Mouse (Mus musculus) CD4-positive, CD25-positive, alpha-beta regulatory T cell, adult 4 months (primary cell): ENCODE results near the gene Slain2. TPM values are rescaled to one million over a fixed set of nuclear protein-coding genes. Genes with fewer than 3 reads are reported as not detected.
"Not testable (repeated sequence)": the region's sequence is repeated elsewhere in the genome, so short reads cannot be mapped to it uniquely, and the experiment has no call there.

Experiments
- ATAC-seq: one replicate; pipeline ENCODE4 v1.8.0; 2017
- polyA plus RNA-seq, 2 experiments: library from polyadenylated mRNA; unstranded; fragments of 100-300 nt; shearing (Covaris generic); gene quantifications; one replicate each; pipeline ENCODE4 v1.2.1; 2017

The Slain2 gene
- polyA plus RNA-seq, 2 experiments from 2014 or later = 9.8 to 10.8 TPM

DNA sequence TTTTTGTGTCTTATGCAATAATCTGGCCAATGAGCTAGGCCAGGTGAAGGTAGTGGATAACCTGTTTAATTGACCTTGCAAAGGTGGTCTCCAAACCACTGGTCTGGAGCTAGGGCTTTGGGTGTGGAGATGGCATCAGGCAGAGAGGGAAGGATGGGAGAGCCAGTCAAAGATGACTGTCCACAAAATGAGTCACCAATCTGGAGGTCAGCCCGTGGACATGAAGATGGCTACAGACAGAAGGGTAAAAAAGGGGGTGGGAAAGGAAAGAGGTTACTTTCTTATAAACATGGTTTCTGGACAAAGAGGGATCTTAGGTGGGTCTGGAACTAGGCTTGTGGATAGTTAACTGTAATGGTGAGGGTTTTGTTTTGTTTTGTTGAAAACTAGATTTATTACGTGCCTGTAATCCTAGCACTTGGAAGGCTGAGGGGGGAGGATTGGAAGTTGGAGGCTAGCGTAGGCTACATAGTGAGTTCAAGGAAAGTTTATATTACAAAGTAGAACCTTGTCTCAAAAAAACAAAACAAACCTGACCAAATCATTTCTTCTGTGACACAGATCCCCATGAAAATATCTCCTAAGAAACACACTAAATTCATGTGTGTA is 40.0 kb downstream of the Slain2 start:
- no peak for ATAC-seq

DNA sequence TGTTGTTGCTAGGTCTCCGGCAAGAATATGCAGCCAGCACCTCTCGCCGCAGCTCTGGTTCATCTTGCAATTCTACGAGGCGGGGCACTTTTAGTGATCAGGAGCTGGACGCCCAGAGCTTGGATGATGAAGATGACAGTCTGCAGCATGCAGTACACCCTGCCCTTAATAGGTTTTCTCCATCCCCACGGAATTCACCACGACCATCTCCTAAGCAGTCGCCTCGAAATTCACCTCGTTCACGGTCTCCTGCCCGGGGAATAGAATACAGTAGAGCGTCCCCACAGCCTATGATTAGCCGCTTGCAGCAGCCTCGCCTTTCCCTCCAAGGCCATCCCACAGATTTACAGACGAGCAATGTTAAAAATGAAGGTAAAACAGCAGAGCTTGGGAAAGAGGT is 43.2 kb downstream of the Slain2 start:
- no peak for ATAC-seq

DNA sequence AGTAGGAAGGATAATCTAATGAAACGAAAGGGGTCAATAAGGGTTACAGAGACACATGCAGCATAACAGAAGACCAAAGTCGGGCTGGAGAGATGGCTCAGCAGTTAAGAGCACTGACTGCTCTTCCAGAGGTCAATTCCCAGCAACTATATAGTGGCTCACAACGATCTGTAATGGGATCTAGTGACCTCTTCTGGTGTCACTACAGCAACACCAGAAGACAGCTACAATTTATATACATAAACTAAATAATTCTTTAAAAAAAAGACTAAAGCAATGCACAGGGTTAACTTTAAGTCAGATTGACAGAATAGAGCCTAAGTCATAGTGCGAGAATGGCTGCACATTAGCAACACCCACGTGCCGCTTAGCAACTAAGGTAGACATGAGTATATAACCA is 46.0 kb downstream of the Slain2 start:
- no peak for ATAC-seq

DNA sequence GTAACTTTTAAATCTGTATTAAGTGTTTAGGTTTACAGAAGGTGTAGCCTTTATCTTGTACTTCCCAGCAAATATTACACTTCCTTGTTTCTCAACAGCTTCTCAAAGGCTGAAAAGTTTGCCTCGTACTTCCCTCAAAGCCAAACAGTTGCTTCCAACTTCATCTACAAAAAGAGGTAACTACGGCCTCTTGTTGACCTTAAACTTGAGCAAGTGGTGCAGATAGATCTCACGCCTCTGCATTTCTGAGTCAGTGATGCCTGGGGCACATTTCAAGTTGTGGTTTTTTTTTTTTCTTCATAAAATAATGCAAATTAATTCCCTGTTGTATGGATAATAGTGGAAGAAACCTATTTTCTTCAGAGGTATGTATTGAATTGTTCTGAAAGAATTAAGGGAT is 51.6 kb downstream of the Slain2 start:
- no peak for ATAC-seq

DNA sequence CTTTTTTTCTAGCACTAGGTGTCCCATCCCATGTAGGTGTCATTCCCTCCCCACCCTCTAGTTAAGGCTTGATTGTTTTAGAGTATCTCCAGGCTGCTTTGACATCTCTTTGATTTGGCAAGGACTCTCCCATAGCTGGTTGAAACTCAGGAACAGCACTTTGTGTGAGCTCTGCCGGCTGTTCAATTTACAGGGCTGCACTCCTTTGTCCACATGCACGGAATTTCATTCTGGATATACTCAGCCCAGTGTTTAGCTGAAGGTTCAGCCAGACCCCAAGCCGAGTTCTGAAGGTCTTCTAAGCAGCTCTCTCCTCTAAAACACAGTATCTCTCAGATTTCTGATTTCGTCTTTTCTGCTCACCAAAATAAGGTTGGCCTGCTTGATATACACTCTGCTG is 58.3 kb downstream of the Slain2 start:
- ATAC-seq = no peak

DNA sequence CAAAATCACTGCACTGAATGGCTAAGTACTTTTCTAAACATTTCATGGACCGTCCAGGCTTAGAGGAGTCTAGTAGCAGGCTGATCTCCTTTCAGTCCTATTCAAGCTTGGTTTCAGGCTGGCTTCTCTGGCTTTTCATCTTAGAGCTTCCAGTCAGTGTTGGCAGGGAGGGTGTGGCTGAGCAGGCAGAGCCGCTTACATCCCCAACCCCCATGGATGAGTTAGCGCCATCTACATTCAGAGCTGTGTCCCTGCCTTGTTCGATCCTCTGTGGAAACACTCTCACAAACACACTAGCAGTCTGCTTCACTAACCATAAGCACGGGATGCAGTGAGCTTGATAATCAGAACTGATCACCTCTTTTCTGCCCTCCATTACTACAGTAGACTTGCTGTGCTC is 58.8 kb downstream of the Slain2 start:
- no peak for ATAC-seq

DNA sequence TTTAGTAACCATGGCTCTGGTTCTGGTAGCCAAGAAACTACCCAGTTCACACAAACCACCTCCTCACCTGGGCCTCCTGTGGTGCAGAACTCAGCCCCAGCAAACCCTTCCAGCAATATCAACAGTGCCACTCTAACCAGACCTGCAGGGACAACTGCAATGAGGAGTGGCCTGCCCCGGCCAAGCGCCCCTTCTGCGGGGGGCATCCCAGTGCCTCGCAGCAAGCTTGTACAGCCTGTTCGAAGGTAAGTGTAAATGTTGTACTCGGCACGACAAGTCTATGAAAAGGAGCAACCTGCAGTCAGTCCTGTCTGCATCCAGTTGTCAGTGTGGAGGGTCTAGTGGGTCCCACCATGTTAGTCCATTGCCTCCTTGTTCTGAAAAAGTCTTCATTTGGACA is 60.5 kb downstream of the Slain2 start, which contains the start of gene Gm10135:
Gene Gm10135 (minus strand): TSS at position 101 of the 400 bp plus-strand sequence.
- no peak for ATAC-seq

DNA sequence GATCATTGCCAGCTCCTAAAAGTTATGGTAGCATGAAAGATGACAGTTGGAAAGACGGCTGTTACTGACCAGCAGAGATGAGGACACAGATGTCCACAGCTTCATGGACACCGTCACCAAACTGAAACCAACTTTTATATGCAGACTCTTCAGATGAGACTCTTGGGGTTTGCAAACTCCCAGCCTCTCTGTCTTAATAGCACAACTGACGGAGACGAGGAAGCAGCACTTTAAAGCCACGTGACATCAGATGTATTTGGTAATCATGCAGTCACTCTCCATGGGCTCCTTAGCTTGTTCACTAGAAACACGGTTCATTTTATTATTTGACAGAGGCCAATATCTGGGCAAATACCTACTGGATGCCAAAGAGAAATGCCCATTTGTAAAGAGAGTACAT is 61.9 kb downstream of the Slain2 start:
- no peak for ATAC-seq

DNA sequence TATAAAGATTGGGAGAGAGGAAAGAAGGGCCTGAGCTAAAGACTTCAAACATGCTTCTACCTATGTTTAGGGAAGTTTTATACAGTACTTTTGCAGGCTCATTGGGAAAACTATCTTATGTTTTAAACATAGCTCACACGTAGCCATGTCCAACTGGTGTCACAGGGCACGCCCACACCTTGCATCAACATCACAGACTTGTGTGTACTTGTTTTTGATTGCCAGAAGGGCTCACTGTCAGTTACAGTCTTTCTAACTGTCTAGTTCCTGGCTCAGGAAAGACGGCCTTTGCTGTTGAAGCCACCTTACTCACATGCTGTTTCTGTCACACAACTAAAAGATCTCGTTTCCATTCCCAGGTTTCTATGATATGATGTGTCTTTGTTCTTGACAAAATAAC is 62.4 kb downstream of the Slain2 start:
- ATAC-seq = no peak

DNA sequence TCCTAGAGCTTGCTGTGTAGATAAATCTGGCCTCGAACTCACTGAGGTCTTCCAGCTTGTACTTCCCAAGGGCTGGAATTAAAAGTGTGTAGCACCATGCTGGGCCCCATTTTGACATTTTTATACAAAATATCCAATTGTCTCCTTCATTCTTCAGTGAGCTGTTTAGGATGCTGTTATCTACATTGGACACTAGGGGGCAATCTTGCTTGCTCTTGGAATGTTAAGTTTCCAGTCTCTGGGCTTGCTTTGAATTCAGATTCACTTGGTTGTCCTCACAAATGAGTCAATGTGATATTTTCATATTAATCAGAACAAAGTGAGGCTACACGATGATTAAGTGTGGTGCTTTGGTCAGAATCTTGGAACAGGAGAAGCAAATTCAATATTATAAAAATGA is 70.0 kb downstream of the Slain2 start:
- peak; percentile 70 for ATAC-seq

DNA sequence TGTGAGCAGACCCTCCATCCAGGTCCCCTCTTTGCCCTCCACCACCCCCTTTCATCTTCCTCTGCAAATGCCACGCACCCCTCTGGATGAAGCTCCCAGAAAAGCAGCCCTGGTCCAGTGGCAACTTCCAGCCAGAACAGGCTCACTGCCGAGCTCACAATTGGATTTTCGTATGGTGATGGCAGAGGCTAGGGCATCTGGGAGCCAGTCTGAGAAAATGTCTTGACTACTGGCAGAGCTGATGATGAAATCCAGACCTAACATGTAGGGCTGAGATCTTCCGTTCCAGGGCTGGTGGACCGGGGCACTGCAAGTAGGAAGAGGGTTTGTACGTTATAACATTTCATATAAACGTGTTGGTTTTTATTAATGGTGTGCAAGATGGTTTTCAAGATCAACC is 73.7 kb downstream of the Slain2 start:
- ATAC-seq = no peak

DNA sequence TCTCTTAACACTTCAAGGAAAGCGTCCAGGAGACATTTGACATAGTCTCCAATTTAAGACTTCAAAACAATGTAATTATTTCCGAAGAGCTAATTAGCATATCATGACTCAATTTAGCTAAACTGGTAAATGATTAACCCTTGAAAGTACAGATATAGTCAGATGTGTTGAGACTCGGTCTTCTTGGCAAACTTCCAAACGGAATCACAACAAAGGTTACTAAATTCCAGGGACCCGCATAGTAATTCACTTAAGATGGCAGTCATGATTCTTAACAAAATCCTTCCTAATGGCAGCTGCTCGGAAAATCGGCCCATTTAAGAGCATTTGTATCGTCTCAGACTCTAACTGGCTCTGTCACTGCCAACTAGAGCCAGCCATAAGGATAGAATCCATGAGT is 75.7 kb downstream of the Slain2 start:
- ATAC-seq = no peak

DNA sequence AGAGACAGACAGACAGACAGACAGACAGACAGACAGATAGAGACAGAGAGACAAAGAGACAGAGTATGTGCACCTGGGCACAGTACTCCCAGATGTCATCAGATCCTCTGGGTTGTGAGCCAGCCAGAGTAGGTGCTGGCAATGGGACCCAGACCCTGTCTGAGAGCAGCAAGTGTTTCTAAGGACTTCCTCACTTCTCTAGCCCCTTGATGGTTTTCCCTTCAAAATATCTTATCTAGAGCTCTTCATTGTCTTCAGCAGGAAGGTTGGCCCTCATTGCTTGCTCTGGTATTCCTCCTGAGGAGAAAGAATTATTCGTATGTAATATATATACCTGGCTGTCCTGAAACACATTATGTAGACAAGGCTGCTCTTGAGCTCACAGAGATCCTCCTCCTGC is 78.4 kb downstream of the Slain2 start:
- ATAC-seq = no peak

DNA sequence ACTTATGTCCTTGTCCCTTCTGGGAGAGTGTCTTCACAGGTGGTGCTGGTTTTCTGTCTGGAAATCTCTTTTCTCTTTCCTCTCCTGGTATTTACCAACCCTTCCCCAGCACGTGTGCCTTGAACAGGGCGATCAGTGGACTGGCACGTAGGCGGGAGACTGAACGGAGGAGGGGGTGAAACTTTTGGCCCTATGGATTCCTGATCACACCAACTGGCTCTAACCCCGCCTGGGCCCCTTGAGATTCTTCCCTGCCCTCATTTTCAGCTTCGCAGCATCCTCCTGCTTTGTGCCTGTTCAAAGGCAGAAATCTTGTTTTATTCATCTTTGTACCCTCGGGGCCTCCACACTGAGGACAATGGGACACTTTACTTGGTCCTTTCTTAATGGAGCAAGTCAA is 80.3 kb downstream of the Slain2 start:
- no peak for ATAC-seq

DNA sequence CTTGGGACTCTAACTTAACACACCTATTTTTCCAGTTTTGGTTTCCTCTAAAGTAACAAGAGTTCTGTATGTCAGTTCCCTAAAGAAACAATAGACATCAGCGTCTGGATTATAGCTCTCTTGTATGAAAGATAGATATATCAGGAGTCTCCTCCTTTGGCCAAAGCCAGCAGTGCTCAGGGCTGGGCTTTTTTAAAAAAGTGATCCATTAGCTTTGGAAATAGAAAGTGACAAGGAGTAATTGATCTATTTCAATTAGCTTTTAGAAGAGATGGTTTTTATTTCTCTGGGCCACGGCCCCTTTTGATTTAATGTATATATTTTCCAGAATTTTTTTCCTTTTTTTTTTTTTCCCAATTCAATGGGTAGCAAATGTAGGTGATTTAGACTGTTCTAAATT is 80.8 kb downstream of the Slain2 start:
- ATAC-seq = no peak

DNA sequence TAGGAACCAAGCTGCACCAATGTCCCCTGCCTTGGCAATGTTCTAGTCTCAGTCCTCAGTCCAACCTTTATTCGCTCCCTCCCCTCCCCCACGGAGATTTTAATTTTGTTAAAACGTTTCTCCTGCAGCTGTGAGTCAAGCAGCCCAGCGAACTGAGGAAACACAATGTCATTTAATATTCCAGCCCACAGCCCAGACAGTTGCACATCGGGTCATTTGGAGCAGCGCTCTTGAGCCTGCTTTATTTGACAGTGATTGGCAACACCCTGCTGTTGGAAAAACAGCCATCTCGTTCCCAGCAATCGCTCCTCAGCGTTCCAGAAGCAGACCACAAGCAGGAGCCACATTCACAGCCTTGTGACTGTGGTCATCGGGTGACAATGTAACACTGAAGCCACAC is 81.3 kb downstream of the Slain2 start:
- ATAC-seq = no peak

DNA sequence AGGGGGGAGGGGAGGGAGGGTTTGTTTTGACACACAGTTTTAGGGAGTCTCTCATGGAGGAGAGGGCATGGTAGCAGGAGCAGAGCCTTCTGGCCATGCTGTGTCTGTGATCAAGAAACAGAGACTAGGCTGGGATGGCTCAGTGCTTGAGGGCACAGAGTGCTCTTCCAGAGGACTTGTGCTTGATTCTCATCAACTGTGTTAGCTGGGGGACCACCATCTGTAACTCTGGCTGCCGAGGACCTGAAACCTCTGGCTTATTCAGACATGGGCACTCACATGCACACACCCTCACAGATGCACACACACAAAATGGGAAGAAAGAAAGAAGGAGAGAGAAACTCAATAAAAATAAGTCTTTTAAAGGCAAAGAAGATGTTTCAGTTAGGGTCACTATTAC is 84.4 kb downstream of the Slain2 start:
- ATAC-seq = not testable (repeated sequence)

DNA sequence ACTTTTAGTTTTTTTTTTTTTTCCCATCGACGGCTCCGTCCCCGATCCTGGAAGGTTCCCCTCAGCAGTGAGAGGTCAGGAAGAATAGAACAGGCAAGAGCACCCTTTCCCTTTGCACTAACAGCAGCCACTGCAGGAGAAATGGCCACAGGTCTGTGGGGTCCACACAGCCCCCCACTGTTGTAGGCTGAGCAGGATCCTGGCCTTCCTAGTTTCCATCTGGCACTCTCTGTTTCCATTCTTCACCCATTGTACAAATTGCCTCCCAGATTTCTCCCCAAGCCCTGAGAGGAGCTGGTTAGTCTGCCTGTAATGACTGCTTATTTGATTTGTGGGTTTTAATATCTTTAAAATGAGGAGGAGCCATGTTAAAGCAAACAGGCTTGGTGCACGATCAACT is 89.9 kb downstream of the Slain2 start:
- ATAC-seq = no peak

DNA sequence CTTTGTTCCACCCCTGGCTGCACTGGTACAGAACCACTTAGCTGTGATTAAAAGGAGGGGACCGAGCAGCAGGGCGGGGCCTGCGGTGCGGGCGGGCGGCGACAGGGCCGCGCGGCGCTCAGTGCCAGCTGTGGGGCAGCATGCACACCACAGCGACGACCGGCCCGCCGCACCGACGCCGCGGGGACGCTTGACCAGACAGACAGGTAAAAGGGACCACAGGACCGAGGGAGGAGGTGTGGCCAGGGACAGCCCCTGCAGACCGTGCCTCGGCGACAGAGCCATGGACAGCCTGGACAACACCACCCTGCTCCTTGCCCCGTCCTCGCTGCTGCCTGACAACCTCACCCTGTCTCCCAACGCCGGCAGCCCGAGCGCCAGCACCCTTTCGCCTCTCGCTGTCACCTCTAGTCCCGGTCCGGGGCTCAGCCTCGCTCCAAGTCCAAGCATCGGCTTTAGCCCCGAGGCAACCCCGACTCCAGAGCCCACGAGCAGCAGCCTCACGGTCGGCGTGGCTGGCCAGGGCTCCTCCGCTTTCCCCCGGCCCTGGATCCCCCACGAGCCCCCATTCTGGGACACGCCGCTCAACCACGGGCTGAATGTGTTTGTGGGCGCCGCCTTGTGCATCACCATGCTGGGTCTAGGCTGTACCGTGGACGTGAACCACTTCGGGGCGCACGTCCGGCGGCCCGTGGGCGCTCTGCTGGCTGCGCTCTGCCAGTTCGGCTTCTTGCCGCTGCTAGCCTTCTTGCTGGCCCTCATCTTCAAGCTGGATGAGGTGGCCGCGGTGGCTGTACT is 92.9 kb downstream of the Slain2 start, which contains the start of gene Slc10a4:
Gene Slc10a4 (plus strand): TSS at position 100 of the 798 bp plus-strand sequence.
- ATAC-seq = no peak

DNA sequence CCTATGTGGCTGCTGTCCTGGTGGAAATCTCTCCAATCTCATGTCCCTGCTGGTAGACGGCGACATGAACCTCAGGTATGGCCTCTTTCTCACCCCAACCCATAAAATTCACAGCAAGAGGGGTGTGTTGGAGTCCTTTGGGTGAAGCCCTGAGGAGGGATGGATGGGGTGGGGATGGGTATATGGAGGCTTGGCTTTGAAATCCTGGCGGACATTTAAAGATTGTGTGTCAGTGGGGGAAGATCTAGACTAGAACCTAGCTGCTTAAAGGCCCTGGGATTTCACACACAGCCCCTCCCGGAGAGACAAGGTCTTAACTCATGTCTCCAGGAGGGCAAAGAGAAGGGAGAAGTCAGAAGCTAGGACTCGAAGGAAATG is 93.5 kb downstream of the Slain2 start:
- ATAC-seq = no peak

DNA sequence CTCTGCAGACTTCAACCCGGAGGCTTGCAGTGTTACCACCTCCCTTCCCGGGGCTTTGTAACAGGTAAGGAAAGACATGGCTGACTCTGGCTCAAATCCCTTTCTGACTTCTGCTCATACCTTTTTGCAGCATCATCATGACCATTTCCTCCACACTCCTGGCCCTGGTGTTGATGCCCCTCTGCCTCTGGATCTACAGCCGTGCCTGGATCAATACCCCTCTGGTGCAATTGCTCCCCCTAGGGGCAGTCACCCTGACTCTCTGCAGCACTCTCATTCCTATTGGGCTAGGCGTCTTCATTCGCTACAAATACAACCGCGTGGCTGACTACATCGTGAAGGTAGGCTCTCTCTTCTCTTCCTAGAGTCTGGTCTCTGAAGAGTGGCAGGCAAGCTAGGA is 94.1 kb downstream of the Slain2 start:
- ATAC-seq = peak; percentile 56

DNA sequence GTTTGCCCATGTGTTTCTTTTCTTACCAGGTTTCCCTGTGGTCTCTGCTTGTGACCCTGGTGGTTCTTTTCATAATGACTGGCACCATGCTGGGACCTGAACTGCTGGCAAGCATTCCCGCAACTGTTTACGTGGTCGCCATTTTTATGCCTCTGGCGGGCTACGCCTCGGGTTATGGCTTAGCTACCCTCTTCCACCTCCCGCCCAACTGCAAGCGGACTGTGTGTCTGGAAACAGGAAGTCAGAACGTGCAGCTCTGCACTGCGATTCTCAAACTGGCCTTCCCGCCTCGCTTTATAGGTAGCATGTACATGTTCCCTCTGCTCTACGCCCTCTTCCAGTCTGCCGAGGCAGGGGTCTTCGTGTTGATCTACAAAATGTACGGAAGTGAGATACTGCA is 97.7 kb downstream of the Slain2 start:
- not testable (repeated sequence) for ATAC-seq

DNA sequence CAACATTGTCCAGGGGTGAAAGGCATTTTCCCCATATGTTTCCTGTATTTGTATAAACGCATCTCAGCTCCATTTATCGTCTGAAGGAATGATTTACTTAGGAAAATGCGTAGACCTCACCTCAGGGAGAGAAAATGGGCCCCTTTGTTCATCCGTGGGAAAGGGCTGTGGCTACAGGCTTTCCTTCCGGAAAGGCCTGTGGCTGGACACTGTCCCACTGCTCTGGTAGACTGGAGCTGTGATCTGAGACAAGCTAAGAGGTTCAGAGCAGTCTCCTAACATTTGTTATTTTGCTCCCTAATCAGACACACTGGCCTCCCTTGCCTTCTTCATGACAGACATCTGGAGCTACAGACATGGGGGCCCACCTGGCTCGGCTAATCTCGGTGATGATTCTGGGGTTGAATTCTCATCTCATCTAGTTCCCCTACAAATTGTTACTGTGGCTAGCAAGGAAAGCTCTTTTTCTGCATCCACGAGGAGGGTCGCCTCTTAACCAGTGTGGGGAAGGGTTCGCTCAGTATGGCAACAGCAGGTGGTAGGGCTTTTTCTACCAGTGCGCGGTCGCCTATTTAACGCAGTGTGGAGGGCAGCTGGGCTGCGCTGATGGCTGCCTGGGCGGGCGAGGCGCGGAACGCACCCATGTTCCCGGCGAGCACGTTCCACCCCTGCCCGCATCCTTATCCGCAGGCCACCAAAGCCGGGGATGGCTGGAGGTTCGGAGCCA is 98.9 kb downstream of the Slain2 start:
- not testable (repeated sequence) for ATAC-seq
